Mouse (Mus musculus) embryonic fibroblast, embryonic 13.5 days (primary cell): Measurements from ENCODE around the gene Myo18a.

Experiments
- CTCF ChIP-seq: IDR thresholded peaks from 2 replicates; pipeline ENCODE4 v1.5.1; 2011; ENCODE audit warnings: mild to moderate bottlenecking, control low read depth, low read length, moderate library complexity, borderline replicate concordance; ENCODE audit not compliant: insufficient read depth
- POLR2A ChIP-seq: IDR thresholded peaks from 2 replicates; pipeline ENCODE4 v1.6.1; 2011; ENCODE audit warnings: low read depth, mild to moderate bottlenecking, control low read depth, low read length, moderate library complexity

DNA sequence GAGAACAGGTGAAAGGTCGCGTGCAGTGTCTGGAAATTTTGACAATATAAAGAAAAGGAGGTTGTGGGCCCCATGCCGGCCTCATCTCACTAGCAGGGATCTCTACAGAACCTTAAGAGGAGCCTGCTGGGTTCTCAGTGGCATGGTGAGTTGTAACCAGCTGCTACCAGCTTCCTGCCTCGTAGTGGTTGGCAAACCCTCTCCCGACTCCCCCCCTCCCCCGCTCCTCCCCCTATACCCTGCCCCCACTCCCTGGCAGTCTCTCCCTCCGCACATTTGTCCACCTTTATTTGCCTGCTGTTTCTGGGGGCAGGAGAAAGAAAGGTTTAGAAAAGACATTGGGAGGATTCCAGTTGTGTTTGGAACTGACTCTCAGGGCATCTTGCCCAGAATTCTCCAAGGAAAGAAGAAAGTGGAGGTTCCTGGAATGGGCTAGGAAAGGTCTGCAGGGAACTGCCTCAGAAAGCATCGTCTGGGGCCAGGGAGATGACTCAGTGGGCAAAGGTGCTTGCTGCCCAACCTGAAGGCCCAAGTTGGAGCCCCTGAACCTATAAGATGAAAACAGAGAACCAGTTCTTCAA is 138.8 kb downstream of the Myo18a start:
- TF ChIP-seq CTCF (no peak), POLR2A (no peak)
